Mouse (Mus musculus) bone marrow, adult 2 months (tissue): ENCODE data around the gene Daglb.

ENCODE experiments used
- CTCF ChIP-seq: fragments of 200-500 bp; IDR thresholded peaks from 2 replicates; pipeline ENCODE4 v1.5.1; 2011; ENCODE audit warnings: low read length, control low read depth; ENCODE audit not compliant: control insufficient read depth, insufficient read depth
- POLR2A ChIP-seq: fragments of 200-500 bp; IDR thresholded peaks from 2 replicates; pipeline ENCODE4 v1.6.1; 2011; ENCODE audit warnings: low read depth, mild to moderate bottlenecking, control low read depth, low read length, borderline replicate concordance; ENCODE audit not compliant: control insufficient read depth

GRCm38 (mm10) chr5:143517436-143517835 lies 53.1 kb downstream of the Daglb start:
- no peak for TF ChIP-seq POLR2A
- TF ChIP-seq CTCF, result no peak
